In genomic region chr4:89459346-89459666, GRCm38 (mm10) we compare ENCODE assay signal across 28 mouse cellular contexts.
"Had no signal": no experiment of that assay in that cellular context is flagged by ENCODE, and none has a peak within 500 bp of the region (broad histone marks: within the 10 kb centered on the region; RNA-seq: fewer than 3 reads in every experiment).

No protein-coding gene starts in this region.

- H3K9ac ChIP-seq: heart, embryonic 13.5 days; heart, embryonic 15.5 days; hindbrain, embryonic 12.5 days; hindbrain, embryonic 14.5 days; kidney, embryonic 15.5 days; limb, embryonic 12.5 days; liver, embryonic 13.5 days; liver, embryonic 15.5 days had no signal

- H3K9me3 ChIP-seq: heart, embryonic 13.5 days; heart, embryonic 15.5 days; hindbrain, embryonic 10.5 days; hindbrain, embryonic 12.5 days; kidney, embryonic 15.5 days; limb, embryonic 12.5 days; liver, embryonic 13.5 days; liver, embryonic 15.5 days had no signal

- H3K4me2 ChIP-seq: heart, embryonic 11.5 days; heart, embryonic 13.5 days; heart, embryonic 15.5 days; hindbrain, embryonic 12.5 days; hindbrain, embryonic 14.5 days; kidney, embryonic 15.5 days; limb, embryonic 12.5 days; liver, embryonic 11.5 days; liver, embryonic 13.5 days; liver, embryonic 15.5 days had no signal

- ATAC-seq: intestine, embryonic 16.5 days had no signal

- H3K4me3 ChIP-seq: gastrocnemius, adult 2 months; heart, adult 2 months; heart, embryonic 13.5 days; heart, embryonic 15.5 days; hindbrain, embryonic 10.5 days; hindbrain, embryonic 12.5 days; kidney, embryonic 15.5 days; limb, embryonic 12.5 days; liver, embryonic 13.5 days; liver, embryonic 15.5 days had no signal

- H3K36me3 ChIP-seq: heart, embryonic 13.5 days; heart, embryonic 15.5 days; hindbrain, embryonic 10.5 days; hindbrain, embryonic 12.5 days; kidney, embryonic 15.5 days; limb, embryonic 12.5 days; liver, embryonic 13.5 days; liver, embryonic 15.5 days had no signal

- H3K27me3 ChIP-seq: heart, embryonic 13.5 days; heart, embryonic 15.5 days; hindbrain, embryonic 12.5 days; kidney, embryonic 15.5 days; liver, embryonic 13.5 days; liver, embryonic 15.5 days had no signal

- H3K4me1 ChIP-seq: heart, embryonic 15.5 days; hindbrain, embryonic 10.5 days; hindbrain, embryonic 12.5 days; limb, embryonic 12.5 days; liver, embryonic 15.5 days had no signal

- H3K27ac ChIP-seq: gastrocnemius, adult 2 months; heart, adult 2 months; heart, embryonic 13.5 days; heart, embryonic 15.5 days; hindbrain, embryonic 10.5 days; hindbrain, embryonic 12.5 days; hindbrain, embryonic 14.5 days; kidney, embryonic 15.5 days; kidney, postnatal 0 days; limb, embryonic 12.5 days; liver, embryonic 13.5 days; liver, embryonic 15.5 days had no signal

- DNase-seq: gastrocnemius, adult 2 months; gastrocnemius, postnatal 10 days; gastrocnemius, postnatal 25 days; heart, adult 2 months; heart, postnatal 14 days; heart, postnatal 36 days; kidney, adult 11 months; kidney, adult 2 months; kidney, adult 9 months; kidney, postnatal 14 days; kidney, postnatal 36 days; layer of hippocampus, adult 9-11 months; layer of hippocampus, postnatal 36 days; left cerebral cortex, postnatal 4 days; liver; liver, embryonic 13.5 days had no signal
